Mouse (Mus musculus): Measurements from ENCODE around the gene Dek. TPM values are rescaled to one million over a fixed set of nuclear protein-coding genes. Genes with fewer than 3 reads are reported as not detected.

Gene Dek
- polyA plus RNA-seq, 1 experiment = 227 TPM

DNA sequence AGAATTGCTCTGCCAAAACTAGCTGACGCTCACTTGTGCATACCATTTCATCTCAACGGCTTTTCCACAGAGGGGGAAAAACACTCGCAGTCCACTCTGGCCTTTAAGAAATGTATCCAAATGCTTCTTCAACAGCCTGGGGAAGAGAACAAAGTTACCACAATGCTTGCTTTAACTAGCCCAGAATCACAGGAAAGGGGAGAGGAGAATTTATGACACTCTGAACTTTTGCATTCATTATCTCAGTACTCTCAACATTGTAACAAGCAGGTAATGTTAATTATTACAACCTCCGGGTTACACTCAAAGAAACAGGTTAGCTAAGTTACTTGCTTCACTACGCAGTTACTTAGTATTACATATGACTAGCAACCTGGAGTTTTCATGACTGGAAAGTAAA is 65.9 kb downstream of the Dek start:
- no peaks in the 10 kb centered on the region for H3K9me3 ChIP-seq (replicated peaks; ENCODE audit: control insufficient read depth, insufficient read depth, low read length, poor library complexity, severe bottlenecking)
- H3K4me1 ChIP-seq (ENCODE audit: control insufficient read depth, insufficient read depth, low read length) = no peaks in the 10 kb centered on the region
- TF ChIP-seq POLR2A (IDR thresholded peaks at IDR 0.05; ENCODE audit: insufficient read depth, low read length) = no peak
- no peak for TF ChIP-seq CTCF (IDR thresholded peaks at IDR 0.05; ENCODE audit: low read depth, low read length)
- TF ChIP-seq EP300 (IDR thresholded peaks at IDR 0.05; ENCODE audit: insufficient read depth, low read depth, low read length) = no peak
- H3K9ac ChIP-seq (ENCODE audit: low read depth, poor library complexity, severe bottlenecking) = no peak overlapping the region
- H3K27me3 ChIP-seq (ENCODE audit: control insufficient read depth, insufficient read depth, low read length, poor library complexity, severe bottlenecking) = no peaks in the 10 kb centered on the region
- H3K27ac ChIP-seq (ENCODE audit: insufficient read depth, low read length) = no peak overlapping the region
- H3K36me3 ChIP-seq (ENCODE audit: control insufficient read depth, insufficient read depth, low read length, poor library complexity, severe bottlenecking) = no peaks in the 10 kb centered on the region
- no peak overlapping the region for H3K4me3 ChIP-seq (ENCODE audit: low read depth, low read length)

DNA sequence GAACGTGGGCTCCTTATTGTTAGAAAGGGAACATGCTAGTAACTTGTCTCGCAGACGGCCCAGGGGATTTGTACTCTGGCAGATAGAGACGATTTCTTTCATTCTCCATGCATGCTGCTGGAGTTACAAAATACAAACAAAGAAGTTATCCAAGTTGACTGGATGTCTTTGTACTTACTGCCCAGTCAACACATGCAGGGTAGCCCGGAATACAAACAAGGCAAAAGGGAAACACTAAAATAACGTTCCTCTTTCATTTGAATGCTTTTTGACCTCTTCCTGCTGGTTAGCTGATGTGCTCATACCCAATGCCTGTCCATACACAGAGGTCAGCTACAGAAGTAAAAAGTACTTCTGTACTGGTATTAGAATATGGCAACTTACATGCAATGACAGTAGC is 68.1 kb downstream of the Dek start:
- H3K9ac ChIP-seq (ENCODE audit: low read depth, poor library complexity, severe bottlenecking) = no peak overlapping the region
- H3K4me1 ChIP-seq (ENCODE audit: control insufficient read depth, insufficient read depth, low read length) = no peaks in the 10 kb centered on the region
- H3K27me3 ChIP-seq (ENCODE audit: control insufficient read depth, insufficient read depth, low read length, poor library complexity, severe bottlenecking) = no peaks in the 10 kb centered on the region
- H3K9me3 ChIP-seq (replicated peaks; ENCODE audit: control insufficient read depth, insufficient read depth, low read length, poor library complexity, severe bottlenecking) = no peaks in the 10 kb centered on the region
- TF ChIP-seq CTCF (IDR thresholded peaks at IDR 0.05; ENCODE audit: low read depth, low read length) (no peak), POLR2A (IDR thresholded peaks at IDR 0.05; ENCODE audit: insufficient read depth, low read length) (no peak)
- no peaks in the 10 kb centered on the region for H3K36me3 ChIP-seq (ENCODE audit: control insufficient read depth, insufficient read depth, low read length, poor library complexity, severe bottlenecking)
- no peak overlapping the region for H3K27ac ChIP-seq (ENCODE audit: insufficient read depth, low read length)
- no peak overlapping the region for H3K4me3 ChIP-seq (ENCODE audit: low read depth, low read length)

Other genes starting within 250 kb of the Dek start
- 36.7 and 41.1 TPM in 2 replicates for gene Kif13a, start 176.3 kb downstream of the Dek start, polyA plus RNA-seq (2011; ENCODE audit: insufficient read depth, insufficient read length, low read depth, missing spikeins)
- gene Nhlrc1, start 91.4 kb downstream of the Dek start, polyA plus RNA-seq (2011; ENCODE audit: insufficient read depth, insufficient read length, low read depth, missing spikeins) = 0.29 and 1.0 TPM in 2 replicates
- gene Kdm1b, start 62.7 kb downstream of the Dek start, polyA plus RNA-seq (2011; ENCODE audit: insufficient read depth, insufficient read length, low read depth, missing spikeins) = 11.0 and 12.3 TPM in 2 replicates
- gene Tpmt, start 61.5 kb downstream of the Dek start, polyA plus RNA-seq (2011; ENCODE audit: insufficient read depth, insufficient read length, low read depth, missing spikeins) = 26.7 and 31.7 TPM in 2 replicates
- gene Rnf144b, start 16.5 kb upstream of the Dek start, polyA plus RNA-seq (2011; ENCODE audit: insufficient read depth, insufficient read length, low read depth, missing spikeins) = 1.5 and 1.6 TPM in 2 replicates